Mouse (Mus musculus): ENCODE measurements around the gene Atp6v1g1. TPM values are rescaled to one million over a fixed set of nuclear protein-coding genes. Genes with fewer than 3 reads are reported as not detected.

Atp6v1g1 gene
- total and polyA plus RNA-seq, 3 experiments = 78.7 to 143 (median 95.1) TPM

DNA sequence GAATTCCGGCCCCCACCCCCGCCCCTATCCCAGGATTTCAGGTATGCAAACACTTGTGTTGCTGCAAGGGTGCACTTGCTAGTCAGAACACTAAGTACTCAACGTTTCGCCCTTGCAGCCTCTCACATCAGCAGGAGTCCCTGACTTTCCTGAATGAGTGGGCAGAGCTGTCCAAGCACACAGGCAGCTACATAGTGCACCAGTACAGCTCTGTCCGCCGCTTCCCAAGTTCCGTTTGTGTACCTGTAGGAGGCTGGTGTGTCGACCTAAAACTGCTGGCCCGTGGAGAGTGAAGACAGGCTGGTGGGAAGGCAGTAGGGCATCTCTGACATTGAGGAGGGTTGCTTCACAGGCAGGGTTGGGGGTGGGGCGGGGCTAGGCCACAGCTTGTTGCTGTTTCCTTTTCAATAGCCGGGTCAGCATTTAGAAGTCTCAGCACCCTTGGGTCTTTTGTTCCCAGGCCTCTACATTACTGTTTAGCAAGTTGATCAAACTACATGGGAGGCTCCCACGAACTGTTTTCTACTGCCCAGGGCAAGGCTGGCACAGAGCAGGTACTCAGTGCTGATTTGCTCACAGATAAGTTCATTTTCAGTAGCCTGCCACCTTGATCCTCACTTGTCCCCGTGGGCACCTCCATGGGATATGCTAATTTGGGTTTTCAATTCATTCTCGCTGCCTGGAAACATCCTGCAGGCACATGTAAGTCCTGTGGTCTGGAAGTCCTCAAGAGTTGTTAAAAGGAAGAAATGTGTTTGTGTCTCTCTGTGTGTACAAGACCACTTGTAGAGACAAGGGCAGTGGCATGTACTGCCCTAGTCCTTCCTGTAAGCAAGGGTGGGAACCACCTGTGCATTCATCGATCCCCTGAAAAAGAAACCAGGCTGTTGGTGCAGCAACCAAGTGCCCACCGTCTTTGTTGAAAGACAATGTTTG, 12.8 kb downstream of the Atp6v1g1 start (continued):
- TF ChIP-seq MAFK (IDR thresholded peaks at IDR 0.05; ENCODE audit: insufficient replicate concordance, low read length) (0 out of 2 replicates have a peak, but pooled peaks have one; percentile 32), NELFE (IDR thresholded peaks at IDR 0.05; ENCODE audit: low read depth, low read length) (no peak), IRF4 (IDR thresholded peaks at IDR 0.05; ENCODE audit: low read depth, low read length) (no peak), USF2 (conservative IDR thresholded peaks at IDR 0.05; ENCODE audit: low read depth, low read length) (no peak), EP300 (IDR thresholded peaks at IDR 0.05; ENCODE audit: low read length) (peak; percentile 14; the same call in 1 of the 2 replicates), HCFC1 (IDR thresholded peaks at IDR 0.05; ENCODE audit: low read depth, low read length) (no peak), CTCF (conservative IDR thresholded peaks at IDR 0.05 in 1 of 2, IDR thresholded peaks at IDR 0.05 in 1 of 2; ENCODE audit: low read depth in 2 of 2, low read length in 2 of 2) (no peak), MYC (IDR thresholded peaks at IDR 0.05; ENCODE audit: low read depth, low read length) (no peak), JUND (conservative IDR thresholded peaks at IDR 0.05; ENCODE audit: low read depth, low read length) (no peak)

DNA sequence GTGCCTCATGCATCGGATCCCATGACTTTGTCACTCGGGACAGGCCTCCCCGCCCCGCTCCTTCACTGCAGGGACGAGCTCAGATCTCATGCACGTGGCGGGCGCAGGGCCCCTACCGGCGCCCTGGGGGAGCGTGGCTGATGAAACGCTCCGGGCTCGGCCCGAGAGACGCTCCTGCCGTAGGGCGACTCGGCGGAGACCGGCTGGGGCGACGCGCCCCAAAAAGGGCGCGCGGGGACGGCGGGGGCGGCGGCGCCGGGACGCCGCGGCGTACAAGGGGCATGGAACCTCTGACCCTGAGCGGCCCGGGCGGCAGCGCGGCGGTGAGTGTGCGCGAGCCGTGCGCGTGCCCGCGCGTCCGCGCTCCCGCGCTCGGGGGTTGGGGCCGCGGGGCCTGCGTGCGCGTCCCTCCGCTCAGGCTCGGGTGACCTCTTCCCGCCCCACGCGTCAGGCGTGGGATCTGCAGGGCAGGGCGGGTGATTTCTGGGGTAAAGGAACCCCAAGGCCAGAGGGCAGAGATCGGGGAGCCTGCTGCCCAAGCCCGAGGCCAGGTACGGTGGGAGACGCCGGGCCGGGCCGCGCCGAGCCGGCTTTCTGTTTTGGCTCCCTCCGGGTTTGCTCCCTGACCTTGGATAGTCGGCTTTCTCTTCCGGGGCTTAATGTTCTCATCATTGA, 14.0 kb downstream of the Atp6v1g1 start, which contains the start of gene Tmem268:
Gene Tmem268 (plus strand): TSS at position 375 of the 675 bp plus-strand sequence.
- peak within 1 kb of the TSS; percentile 35; the same call in 1 of the 2 replicates for H3K27ac ChIP-seq (ENCODE audit: insufficient read depth, low read depth)
- DNase-seq (ENCODE audit: extremely low read depth) = peak; percentile 56
- peak within 1 kb of the TSS; percentile 99 for H3K9ac ChIP-seq (ENCODE audit: insufficient read depth, low read depth)
- H3K79me2 ChIP-seq (replicated peaks; ENCODE audit: control insufficient read depth, extremely low read depth, insufficient read depth, poor library complexity, severe bottlenecking) = no peaks in the 10 kb centered on the region
- H3K4me2 ChIP-seq (ENCODE audit: insufficient read depth, low read depth, poor library complexity, severe bottlenecking) = peak within 1 kb of the TSS; percentile 77
- peak within 1 kb of the TSS; percentile 74 to 79 (median 77) for H3K4me3 ChIP-seq (replicated peaks in 1 of 3; ENCODE audit: low read depth in 2 of 3, low read length in 2 of 3, poor library complexity in 1 of 3)
- H3K4me1 ChIP-seq (ENCODE audit: control insufficient read depth in 1 of 2, insufficient read depth in 2 of 2) = peaks cover 35 to 69% of the 10 kb centered on the region in 2 experiments
- H3K27me3 ChIP-seq (replicated peaks) = no peaks in the 10 kb centered on the region
- peaks cover 10 to 31% of the 10 kb centered on the region in 2 experiments for H3K36me3 ChIP-seq (replicated peaks in 1 of 2; ENCODE audit: control insufficient read depth in 1 of 2, insufficient read depth in 1 of 2, low read length in 1 of 2)
- H3K9me3 ChIP-seq (replicated peaks; ENCODE audit: low read length) = no peaks in the 10 kb centered on the region
- in situ Hi-C loops (cut with MboI; ENCODE audit: low pct_ligation_motif_present, low pct_unique_long_range_greater_than_20kb, low sequenced_read_pairs) (loop anchor here (25.0 kb wide), 1 partner anchor 346 kb away; the partner anchor contains the start of gene Col27a1), dilution Hi-C loops (cut with MboI; ENCODE audit: extremely low pct_ligation_motif_present, extremely low pct_unique_long_range_greater_than_20kb, low sequenced_read_pairs) (no loop called here)
- TF ChIP-seq ZKSCAN1 (IDR thresholded peaks at IDR 0.05; ENCODE audit: borderline replicate concordance, low read depth, low read length) (no peak), MAFK (IDR thresholded peaks at IDR 0.05; ENCODE audit: insufficient replicate concordance, low read length) (no peak), MAX (IDR thresholded peaks at IDR 0.05; ENCODE audit: low read length) (peak; percentile 93), ZC3H11A (IDR thresholded peaks at IDR 0.05; ENCODE audit: low read depth, low read length) (no peak), RAD21 (IDR thresholded peaks at IDR 0.05; ENCODE audit: low read depth, low read length) (no peak), NELFE (IDR thresholded peaks at IDR 0.05; ENCODE audit: low read depth, low read length) (peak; percentile 74), TCF12 (IDR thresholded peaks at IDR 0.05; ENCODE audit: low read depth, low read length) (peak; percentile 71; the same call in 1 of the 2 replicates), ZNF384 (IDR thresholded peaks at IDR 0.05; ENCODE audit: low read depth, low read length) (no peak), UBTF (IDR thresholded peaks at IDR 0.05; ENCODE audit: low read depth, low read length) (no peak), POLR2A (IDR thresholded peaks at IDR 0.05; ENCODE audit: low read depth, low read length) (peak; percentile 74; the same call in 1 of the 2 replicates), CTCF (conservative IDR thresholded peaks at IDR 0.05 in 1 of 2, IDR thresholded peaks at IDR 0.05 in 1 of 2; ENCODE audit: low read depth in 2 of 2, low read length in 2 of 2) (peak in 1 of 2 experiments; percentile 22; a peak in 1 of 4 replicates), ETS1 (conservative IDR thresholded peaks at IDR 0.05; ENCODE audit: low read depth, low read length) (no peak), TBP (conservative IDR thresholded peaks at IDR 0.05; ENCODE audit: low read depth, low read length) (no peak), JUND (conservative IDR thresholded peaks at IDR 0.05; ENCODE audit: low read depth, low read length) (no peak), GABPA (IDR thresholded peaks at IDR 0.05; ENCODE audit: insufficient replicate concordance, low read depth, low read length) (no peak), USF2 (conservative IDR thresholded peaks at IDR 0.05; ENCODE audit: low read depth, low read length) (no peak), POLR2AphosphoS2 (IDR thresholded peaks at IDR 0.05; ENCODE audit: low read depth, low read length) (no peak), CHD1 (IDR thresholded peaks at IDR 0.05; ENCODE audit: low read depth, low read length) (no peak), JUN (IDR thresholded peaks at IDR 0.05; ENCODE audit: insufficient read depth, low read depth, low read length) (no peak), CHD2 (IDR thresholded peaks at IDR 0.05; ENCODE audit: low read length) (no peak; the same call in 1 of the 2 replicates), MEF2A (IDR thresholded peaks at IDR 0.05; ENCODE audit: borderline replicate concordance, low read depth, low read length) (no peak), NRF1 (IDR thresholded peaks at IDR 0.05; ENCODE audit: low read depth, low read length) (peak; percentile 78), RCOR1 (conservative IDR thresholded peaks at IDR 0.05; ENCODE audit: low read depth, low read length) (no peak), USF1 (IDR thresholded peaks at IDR 0.05; ENCODE audit: low read depth, low read length) (no peak), BHLHE40 (IDR thresholded peaks at IDR 0.05; ENCODE audit: low read depth, low read length) (peak; percentile 78), ZMIZ1 (IDR thresholded peaks at IDR 0.05; ENCODE audit: low read depth, low read length) (no peak; the same call in 1 of the 2 replicates), MAZ (IDR thresholded peaks at IDR 0.05; ENCODE audit: low read depth, low read length) (peak; percentile 50; the same call in 1 of the 2 replicates), ELF1 (IDR thresholded peaks at IDR 0.05; ENCODE audit: low read depth, low read length) (peak; percentile 41; the same call in 1 of the 2 replicates)

Measured in CH12.LX (cell line).